Mouse (Mus musculus) CH12.LX (cell line): ENCODE measurements around the gene Zfp108. TPM values are rescaled to one million over a fixed set of nuclear protein-coding genes. Genes with fewer than 3 reads are reported as not detected.

Experiments used
- DNase-seq: peaks from one replicate; pipeline ENCODE4 v3.0.0-alpha.2; 2013; ENCODE audit errors: extremely low read depth
- H3K27ac ChIP-seq: 2 replicates; pipeline ENCODE4 v1.5.1; 2012; ENCODE audit warnings: low read depth, mild to moderate bottlenecking, control low read depth, moderate library complexity; ENCODE audit not compliant: insufficient read depth
- H3K27me3 ChIP-seq: replicated peaks from 2 replicates; pipeline ENCODE3; 2012; ENCODE audit warnings: inconsistent platforms
- H3K36me3 ChIP-seq, 2 experiments: replicated peaks in 1 of 2; 2 replicates each; pipeline versions ENCODE3 to v1.6.1; 2012; ENCODE audit warnings: inconsistent platforms in 1 of 2, low read length in 1 of 2, mild to moderate bottlenecking in 1 of 2, mixed read lengths in 1 of 2, moderate library complexity in 1 of 2; ENCODE audit not compliant: control insufficient read depth in 1 of 2, insufficient read depth in 1 of 2
- H3K4me1 ChIP-seq, 2 experiments: 2 replicates each; pipeline ENCODE4 v1.6.1; 2012; ENCODE audit warnings: inconsistent platforms in 1 of 2, moderate library complexity in 1 of 2; ENCODE audit not compliant: insufficient read depth in 2 of 2, control insufficient read depth in 1 of 2
- H3K4me2 ChIP-seq: 2 replicates; pipeline ENCODE4 v1.6.1; 2012; ENCODE audit warnings: low read depth, mild to moderate bottlenecking, control low read depth; ENCODE audit not compliant: poor library complexity, insufficient read depth, severe bottlenecking
- H3K4me3 ChIP-seq, 3 experiments: fragments of 150-350 bp in 1 of 3; sonication (generic) in 1 of 3; replicated peaks in 1 of 3; 2 replicates each; pipeline versions ENCODE3 to v1.5.1; 2011 to 2012; ENCODE audit warnings: low read depth in 2 of 3, low read length in 2 of 3, mild to moderate bottlenecking in 2 of 3, moderate library complexity in 2 of 3, control low read depth in 1 of 3, improper control_type of control experiment in 1 of 3, inconsistent platforms in 1 of 3, mixed read lengths in 1 of 3; ENCODE audit not compliant: poor library complexity in 1 of 3
- H3K79me2 ChIP-seq: replicated peaks from 2 replicates; pipeline ENCODE4 v1.6.1; 2012; ENCODE audit warnings: mild to moderate bottlenecking, moderate library complexity; ENCODE audit not compliant: control insufficient read depth, poor library complexity, insufficient read depth, severe bottlenecking; ENCODE audit errors: extremely low read depth
- H3K9ac ChIP-seq: 2 replicates; pipeline ENCODE4 v1.6.1; 2012; ENCODE audit warnings: low read depth, mild to moderate bottlenecking, control low read depth, moderate library complexity; ENCODE audit not compliant: insufficient read depth
- H3K9me3 ChIP-seq: replicated peaks from 2 replicates; pipeline ENCODE3; 2012; ENCODE audit warnings: low read length, inconsistent platforms, mixed read lengths
- E2F4 ChIP-seq: IDR thresholded peaks from 2 replicates; pipeline ENCODE4 v1.6.1; 2011; ENCODE audit warnings: low read depth, low read length, improper control_type of control experiment; ENCODE audit not compliant: insufficient replicate concordance
- ELF1 ChIP-seq: IDR thresholded peaks from 2 replicates; pipeline ENCODE4 v1.6.1; 2014; ENCODE audit warnings: low read depth, mild to moderate bottlenecking, inconsistent platforms, low read length, improper control_type of control experiment
- HCFC1 ChIP-seq: IDR thresholded peaks from 2 replicates; pipeline ENCODE4 v1.6.1; 2012; ENCODE audit warnings: low read depth, mild to moderate bottlenecking, inconsistent platforms, low read length, improper control_type of control experiment
- IRF4 ChIP-seq: IDR thresholded peaks from 2 replicates; pipeline ENCODE4 v1.6.1; 2014; ENCODE audit warnings: low read depth, mild to moderate bottlenecking, inconsistent platforms, low read length, improper control_type of control experiment
- NELFE ChIP-seq: IDR thresholded peaks from 2 replicates; pipeline ENCODE4 v1.6.1; 2011; ENCODE audit warnings: low read depth, low read length, improper control_type of control experiment
- POLR2AphosphoS2 ChIP-seq: IDR thresholded peaks from 2 replicates; pipeline ENCODE4 v1.6.1; 2011; ENCODE audit warnings: low read depth, low read length, improper control_type of control experiment
- RAD21 ChIP-seq: IDR thresholded peaks from 2 replicates; pipeline ENCODE4 v1.6.1; 2011; ENCODE audit warnings: low read depth, mild to moderate bottlenecking, low read length, improper control_type of control experiment, moderate library complexity
- RCOR1 ChIP-seq: conservative IDR thresholded peaks from 2 replicates; pipeline ENCODE4 v1.6.1; 2012; ENCODE audit warnings: low read depth, mild to moderate bottlenecking, inconsistent platforms, low read length, improper control_type of control experiment
- ZC3H11A ChIP-seq: IDR thresholded peaks from 2 replicates; pipeline ENCODE4 v1.6.1; 2012; ENCODE audit warnings: low read depth, mild to moderate bottlenecking, inconsistent platforms, low read length, improper control_type of control experiment
- ZKSCAN1 ChIP-seq: IDR thresholded peaks from 2 replicates; pipeline ENCODE4 v1.6.1; 2012; ENCODE audit warnings: low read depth, inconsistent platforms, low read length, improper control_type of control experiment, borderline replicate concordance
- dilution Hi-C: fragments of 300-500 bp; cut with MboI; formaldehyde crosslinking; loops from 2 replicates; pipeline ENCODE4 v1.14.3; 2020; ENCODE audit warnings: low sequenced_read_pairs; ENCODE audit not compliant: extremely low pct_unique_long_range_greater_than_20kb, extremely low pct_ligation_motif_present
- in situ Hi-C: fragments of 300-500 bp; cut with MboI; formaldehyde crosslinking; loops from 3 replicates; pipeline ENCODE4 v1.14.3; 2019; ENCODE audit warnings: low sequenced_read_pairs, low pct_ligation_motif_present, low pct_unique_long_range_greater_than_20kb, mixed read lengths
- polyA plus RNA-seq: library from polyadenylated mRNA; unstranded; fragments of >175 nt; gene quantifications from 2 replicates; pipeline ENCODE4 v1.2.1, GENCODE M21; 2012; ENCODE audit warnings: low read depth; ENCODE audit not compliant: insufficient read length
- total RNA-seq, 2 experiments: library from RNA; depleted of rRNA; stranded (reverse); fragments of 300-350 nt in 1 of 2; fragments of >200 nt in 1 of 2; gene quantifications; 2 replicates each; pipeline ENCODE4 v1.2.3; 2012 to 2014

Zfp108 gene
- total RNA-seq (2012; rRNA removed) (not detected in 2 replicates), total RNA-seq (2014; rRNA removed) (not detected in 2 replicates), polyA plus RNA-seq (not detected in 2 replicates)

- dilution Hi-C loops = no loop called here
- Histone ChIP-seq H3K4me3 (no peak within 1 kb of the TSS), H3K4me1 (no peaks in the 10 kb centered on the region; a peak in 1 of 4 replicates), H3K9ac (no peak within 1 kb of the TSS), H3K36me3 (no peaks in the 10 kb centered on the region), H3K79me2 (no peaks in the 10 kb centered on the region), H3K27ac (no peak within 1 kb of the TSS), H3K9me3 (no peaks in the 10 kb centered on the region), H3K27me3 (peaks cover 11% of the 10 kb centered on the region), H3K4me2 (no peak within 1 kb of the TSS)
- in situ Hi-C loops = no loop called here
- TF ChIP-seq HCFC1 (peak; percentile 78), ZKSCAN1 (no peak), POLR2AphosphoS2 (no peak)
- DNase-seq = no peak
These were observed at the start of gene Zfp108 for GRCm38 (mm10) chr7:24254633-24255474. Zfp108 (plus strand) TSS chr7:24254794.

GRCm38 (mm10) chr7:24207488-24208261 is 46.9 kb upstream of the Zfp108 start:
- Histone ChIP-seq H3K27me3 (peaks cover 43% of the 10 kb centered on the region), H3K9ac (no peak overlapping the region), H3K9me3 (peaks cover under 1% of the 10 kb centered on the region), H3K36me3 (no peaks in the 10 kb centered on the region), H3K4me3 (no peak overlapping the region), H3K4me1 (no peaks in the 10 kb centered on the region), H3K4me2 (no peak overlapping the region), H3K79me2 (no peaks in the 10 kb centered on the region), H3K27ac (no peak overlapping the region)
- TF ChIP-seq IRF4 (no peak), ZC3H11A (no peak), NELFE (no peak), HCFC1 (no peak), ELF1 (no peak), RCOR1 (no peak), RAD21 (no peak), E2F4 (no peak)
- dilution Hi-C loops (no loop called here), in situ Hi-C loops (no loop called here)
- DNase-seq = no peak
